Mouse (Mus musculus) limb, embryonic 12.5 days (tissue): Measurements from ENCODE around the gene Anks4b. TPM values are rescaled to one million over a fixed set of nuclear protein-coding genes. Genes with fewer than 3 reads are reported as not detected.

ENCODE experiments used
- polyA plus RNA-seq: library from polyadenylated mRNA; unstranded; fragments of >200 nt; fragmentation: Nextera tagmentation; extraction: Ambion mirVana; gene quantifications from 2 replicates; pipeline ENCODE4 v1.2.1, GENCODE M21; 2016

Gene Anks4b
- polyA plus RNA-seq, 1 experiment from 2014 or later: not detected

Other genes starting within 250 kb of the Anks4b start
- not detected in 2 replicates for gene Dnah3, start 78.6 kb upstream of the Anks4b start, polyA plus RNA-seq
- gene Tmem159, start 71.5 kb upstream of the Anks4b start, polyA plus RNA-seq: 21.5 and 23.3 TPM in 2 replicates
- not detected in 2 replicates for gene Zp2, start 28.6 kb upstream of the Anks4b start, polyA plus RNA-seq
- 14.1 and 14.5 TPM in 2 replicates for gene Crym, start 28.3 kb downstream of the Anks4b start, polyA plus RNA-seq
- not detected in 2 replicates for gene Abca14, start 30.1 kb downstream of the Anks4b start, polyA plus RNA-seq
- gene Abca15, start 154.8 kb downstream of the Anks4b start, polyA plus RNA-seq: not detected in 2 replicates
- gene Abca16, start 235.8 kb downstream of the Anks4b start, polyA plus RNA-seq: not detected in 2 replicates